Mouse (Mus musculus) T-cell, adult 2 months (primary cell): Measurements from ENCODE around the gene Knl1.
A peak's percentile ranks its signal among the peaks of the same experiment; 100 is the strongest.

ENCODE experiments used
- DNase-seq: peaks from one replicate; pipeline ENCODE4 v3.0.0; 2022; ENCODE audit warnings: low spot score

Gene Knl1

DNA sequence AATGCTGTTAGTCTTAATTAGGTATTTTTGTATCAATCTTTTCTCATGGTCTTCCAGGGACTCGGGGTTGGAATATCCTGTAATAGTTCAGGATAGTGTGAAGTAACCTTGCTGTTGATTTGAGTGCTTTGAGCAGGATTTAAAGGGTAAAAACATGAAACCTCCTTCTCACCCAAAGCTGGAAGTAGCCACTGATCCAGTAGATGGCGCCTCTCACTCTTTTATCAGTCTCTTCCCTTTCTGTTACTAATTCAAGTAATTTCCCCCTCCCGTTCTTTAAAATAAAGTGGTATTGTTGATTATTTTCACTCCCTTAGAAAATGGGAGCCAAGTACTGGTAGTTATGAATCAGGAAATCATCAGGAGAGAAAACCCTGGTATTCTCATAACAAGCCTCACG lies 6.0 kb upstream of the Knl1 start:
- peak; percentile 32 for DNase-seq

DNA sequence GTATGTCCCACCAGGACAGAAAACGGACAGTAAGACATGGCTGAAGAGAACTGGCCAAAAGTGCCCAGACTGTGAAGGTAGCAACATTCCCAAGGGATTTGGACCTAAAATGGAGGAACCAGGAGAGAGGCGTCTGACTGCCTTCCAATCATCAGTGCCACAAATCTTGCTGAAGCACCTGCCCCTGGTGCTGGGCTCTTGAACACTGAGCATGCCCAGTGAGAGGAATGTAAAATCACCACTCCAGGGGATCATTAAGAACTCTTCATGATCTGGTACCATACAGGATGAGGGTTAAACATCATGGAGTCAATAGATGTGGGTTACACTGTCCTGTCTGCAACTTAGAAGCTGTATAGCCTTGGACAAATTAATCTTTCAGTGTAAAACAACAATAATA lies 1.8 kb upstream of the Knl1 start:
- DNase-seq = no peak

DNA sequence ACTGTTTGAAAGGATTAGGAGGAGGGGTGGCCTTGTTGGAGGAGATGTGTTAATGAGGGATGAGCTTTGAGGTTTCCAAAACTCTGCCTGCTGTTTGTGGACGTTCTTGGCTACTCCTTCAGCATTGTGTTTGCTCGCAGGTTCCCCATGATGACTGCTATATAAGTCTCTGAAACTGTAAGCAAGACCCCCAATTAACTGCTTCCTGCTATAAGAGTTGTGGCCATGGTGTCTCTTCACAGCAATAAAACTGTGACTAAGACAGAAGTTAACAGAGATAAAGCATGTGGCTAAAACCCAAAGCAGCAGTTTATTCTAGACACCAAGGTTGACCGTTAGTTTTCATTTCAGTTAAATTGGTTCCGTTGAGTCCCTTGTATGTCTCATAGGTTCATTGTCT lies 930 bp downstream of the Knl1 start:
- no peak for DNase-seq

DNA sequence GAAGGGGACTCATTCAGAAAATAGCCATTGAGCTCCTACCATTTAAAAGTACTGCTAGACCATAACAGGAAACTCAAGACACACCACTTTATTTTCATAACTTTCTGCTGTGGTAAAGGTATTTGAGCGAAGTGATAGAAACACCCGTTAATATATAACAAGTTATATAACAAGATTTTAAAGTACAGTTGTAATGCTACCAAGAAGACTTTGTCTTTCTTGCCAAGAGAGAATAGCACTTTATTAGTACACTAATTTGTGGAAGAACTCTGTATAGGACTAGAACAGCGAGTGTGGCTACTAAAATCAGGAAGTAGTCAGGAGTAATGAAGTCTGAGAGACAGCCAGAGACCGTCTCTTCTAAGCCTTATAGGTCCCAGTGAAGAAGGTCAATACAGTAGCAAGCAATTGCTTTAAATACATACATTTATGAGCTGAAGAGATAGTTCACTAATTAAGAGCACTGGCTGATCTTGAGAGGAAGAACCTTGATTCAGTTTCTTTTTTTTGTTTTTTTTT lies 3.3 kb downstream of the Knl1 start:
- DNase-seq = no peak

DNA sequence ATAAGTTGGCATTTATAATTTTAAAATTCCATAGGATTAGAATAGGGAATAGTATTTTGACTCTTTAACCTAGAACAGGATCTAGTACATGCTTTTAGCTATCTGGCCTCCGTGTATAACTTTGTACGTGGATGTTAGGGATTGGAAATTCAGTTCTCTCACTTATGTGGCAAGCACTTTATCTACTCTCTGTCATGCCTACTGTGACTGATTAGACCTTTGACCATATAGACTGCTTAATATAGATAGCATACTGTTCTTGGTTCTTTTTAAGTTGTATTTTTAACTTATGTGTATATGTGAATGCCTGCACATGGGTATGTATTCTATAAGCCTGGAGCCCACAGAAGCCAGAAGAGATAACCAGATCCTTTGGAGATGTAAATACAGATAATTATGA lies 13.2 kb downstream of the Knl1 start:
- no peak for DNase-seq

DNA sequence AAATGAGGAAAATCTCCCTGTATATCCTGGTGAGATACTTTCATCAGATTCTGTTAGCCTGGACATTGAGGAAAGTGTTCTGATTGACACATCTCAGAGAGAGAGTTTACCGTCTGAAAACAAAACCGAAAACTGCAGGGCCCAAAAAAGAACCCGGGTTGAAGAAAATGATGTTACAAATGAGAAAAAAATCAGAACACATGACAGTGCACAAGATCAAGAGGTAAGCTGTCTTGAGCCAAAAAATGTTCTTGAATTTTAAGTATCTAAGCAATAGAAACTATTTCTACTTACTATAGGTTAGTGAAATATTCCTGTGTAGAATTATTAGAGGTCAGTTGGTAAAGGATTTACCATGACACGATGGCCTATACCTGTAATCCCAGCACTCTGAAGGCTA lies 25.5 kb downstream of the Knl1 start:
- no peak for DNase-seq

DNA sequence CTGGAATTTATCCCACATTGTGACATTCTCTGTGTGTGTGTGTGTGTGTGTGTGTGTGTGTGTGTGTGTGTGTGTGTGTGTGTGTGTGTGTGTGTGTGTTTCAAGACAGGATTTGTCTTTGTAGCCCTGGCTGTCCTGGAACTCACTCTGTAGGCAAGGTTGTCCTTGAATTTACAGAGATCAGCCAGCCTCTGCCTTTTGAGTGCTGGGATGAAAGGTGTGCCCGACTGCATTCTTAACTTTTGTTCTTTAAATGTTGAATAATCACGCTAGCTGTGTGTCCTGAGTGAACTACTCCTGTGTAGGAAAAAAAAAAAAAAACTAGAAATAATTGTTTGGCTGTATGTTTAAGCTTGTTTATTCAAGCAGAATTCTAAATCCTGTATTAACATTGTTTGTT lies 39.2 kb downstream of the Knl1 start:
- no peak for DNase-seq

DNA sequence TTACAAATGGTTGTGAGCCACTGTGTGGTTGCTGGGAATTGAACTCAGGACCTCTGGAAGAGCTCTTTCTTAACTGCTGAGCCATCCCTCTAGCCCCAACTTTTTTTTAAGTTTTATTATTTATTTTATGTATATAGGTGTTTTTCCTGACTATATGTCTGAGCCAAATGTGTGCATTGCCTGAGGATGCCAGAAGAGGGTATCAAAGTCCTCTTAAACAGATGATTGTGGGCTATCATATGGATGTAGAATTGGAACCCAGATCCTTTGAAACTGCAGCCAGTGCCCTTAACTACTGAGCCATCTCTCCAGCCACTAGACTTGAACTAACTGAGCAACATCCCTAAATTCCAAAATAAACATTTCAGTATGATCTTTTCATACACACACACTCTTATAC lies 54.6 kb downstream of the Knl1 start:
- no peak for DNase-seq

DNA sequence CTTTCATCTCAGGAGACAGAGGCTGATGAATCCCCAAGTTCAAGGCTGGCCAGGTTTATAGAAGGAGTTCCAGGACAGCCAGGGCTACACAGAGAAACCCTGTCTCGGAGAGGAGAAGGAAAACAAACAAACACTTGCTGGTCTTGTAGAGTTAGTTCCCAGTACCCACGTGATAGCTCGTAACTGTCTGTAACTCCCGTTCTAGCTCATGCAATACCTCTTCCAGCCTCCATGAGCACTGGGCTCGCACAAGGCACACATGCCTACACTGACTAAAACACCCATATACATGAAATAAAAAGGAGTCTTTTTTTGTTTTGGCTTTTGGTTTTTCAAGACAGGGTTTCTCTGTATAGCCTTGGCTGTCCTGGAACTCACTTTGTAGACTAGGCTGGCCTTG lies 59.7 kb downstream of the Knl1 start:
- no peak for DNase-seq

DNA sequence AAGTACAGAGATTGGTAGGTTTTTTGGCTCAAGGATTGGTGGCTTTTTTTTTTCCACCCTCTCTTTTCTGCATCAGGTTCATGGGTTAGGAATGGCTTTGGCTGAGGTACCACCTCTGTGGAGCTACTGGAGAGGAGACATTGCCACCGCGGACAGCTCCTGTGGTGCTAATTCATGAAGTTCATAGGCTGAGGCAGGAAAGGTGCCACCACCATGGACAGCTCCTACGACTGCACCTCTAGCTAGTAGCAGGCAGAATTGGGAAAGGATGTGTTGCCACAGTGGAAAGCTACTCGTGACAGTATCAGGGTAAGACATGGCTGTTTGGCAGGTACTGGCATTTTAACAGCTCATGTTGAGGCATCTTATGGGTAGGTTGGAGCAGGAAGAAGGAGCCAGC lies 61.6 kb downstream of the Knl1 start:
- DNase-seq = no peak

DNA sequence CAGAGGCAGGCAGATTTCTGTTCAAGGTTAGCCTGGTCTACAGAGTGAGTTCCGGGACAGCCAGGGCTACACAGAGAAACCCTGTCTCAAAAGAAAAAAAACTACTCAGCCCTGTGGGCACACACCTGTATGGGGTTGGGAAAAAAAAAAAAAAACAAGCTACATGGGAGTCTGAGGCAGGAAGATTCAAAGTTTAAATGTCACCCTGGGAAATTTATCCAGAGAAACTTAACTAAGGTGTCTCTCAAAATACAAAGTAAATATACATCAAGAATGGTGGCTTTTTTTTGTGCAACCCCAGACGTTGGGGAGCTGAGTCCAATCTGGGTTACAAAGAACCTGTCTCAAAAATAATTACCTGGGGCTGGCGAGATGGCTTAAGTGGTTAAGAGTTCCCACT lies 64.1 kb downstream of the Knl1 start:
- no peak for DNase-seq

DNA sequence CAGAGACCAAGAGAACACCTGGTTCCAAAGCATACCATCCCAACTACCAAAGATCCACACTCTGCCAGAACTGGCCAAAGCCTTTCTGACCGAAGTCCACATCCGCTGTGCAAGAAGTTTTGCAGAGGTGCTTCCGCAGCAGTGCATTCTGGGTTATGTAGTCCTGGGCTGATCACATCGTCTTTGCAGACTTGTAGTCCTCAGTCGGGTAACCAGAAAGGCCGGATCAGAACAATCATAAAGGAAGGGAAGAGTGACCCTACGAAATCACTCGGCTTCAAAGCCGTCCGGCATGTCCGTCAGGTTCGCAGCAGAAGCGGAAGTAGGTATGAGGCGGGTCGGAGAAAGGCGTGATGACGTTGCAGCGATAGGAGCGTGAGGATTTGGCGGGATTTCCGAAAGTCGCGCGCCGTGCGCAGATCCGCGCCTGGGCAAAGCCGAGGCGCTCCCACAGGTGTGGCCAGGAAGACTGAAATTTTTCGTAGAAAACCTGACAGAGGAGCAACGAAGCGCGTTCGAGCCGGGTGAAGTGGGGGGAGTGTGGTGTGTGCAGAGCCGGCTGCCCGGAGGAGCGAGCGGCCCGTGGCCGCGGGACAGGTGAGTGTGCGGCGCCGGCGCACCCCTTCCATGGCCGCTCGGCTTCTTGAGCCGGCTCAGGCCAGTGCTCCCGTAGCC lies 65.7 kb downstream of the Knl1 start, which contains the start of gene Rad51:
Gene Rad51, plus strand, starts transcription at position 356 of the 675 bp plus-strand sequence.
- DNase-seq = peak; percentile 80

DNA sequence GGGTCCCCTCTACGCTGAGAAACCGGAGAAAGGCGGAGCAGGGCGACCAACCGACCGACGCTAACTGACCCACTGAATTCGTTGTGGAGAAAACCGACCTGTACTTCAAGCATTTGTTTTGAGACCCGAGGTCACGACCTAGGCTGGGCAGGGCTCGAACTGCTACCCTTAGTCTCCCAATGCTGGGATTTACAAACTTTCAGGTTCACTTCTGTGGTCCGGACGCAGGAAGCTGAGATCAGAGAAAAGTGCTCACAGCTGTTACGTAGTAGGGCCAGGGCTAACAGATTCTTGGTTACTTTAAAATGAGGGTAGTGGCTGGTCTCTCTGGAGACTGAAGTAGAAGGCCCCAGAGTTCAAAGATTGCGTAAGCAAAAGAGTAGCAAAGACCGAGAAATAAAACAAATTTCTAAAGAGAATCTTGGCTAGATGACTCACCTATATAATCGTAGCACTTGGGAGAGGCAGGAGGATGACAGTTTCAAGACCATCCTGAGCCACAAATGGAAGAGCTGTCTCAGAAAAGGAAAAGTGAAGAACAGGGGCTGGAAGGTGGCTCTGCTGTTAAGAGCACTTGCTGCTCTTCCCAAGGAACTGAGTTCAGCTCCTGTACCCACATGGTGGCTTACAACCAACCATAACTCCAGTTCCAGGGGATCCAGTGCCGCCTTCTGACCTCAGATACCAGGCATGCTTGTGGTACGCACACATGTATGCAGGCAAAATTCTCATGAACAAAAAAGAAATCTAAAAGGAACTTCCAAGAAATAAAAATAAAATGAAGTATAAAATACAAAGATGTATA lies 66.4 kb downstream of the Knl1 start:
- DNase-seq = peak; percentile 51

DNA sequence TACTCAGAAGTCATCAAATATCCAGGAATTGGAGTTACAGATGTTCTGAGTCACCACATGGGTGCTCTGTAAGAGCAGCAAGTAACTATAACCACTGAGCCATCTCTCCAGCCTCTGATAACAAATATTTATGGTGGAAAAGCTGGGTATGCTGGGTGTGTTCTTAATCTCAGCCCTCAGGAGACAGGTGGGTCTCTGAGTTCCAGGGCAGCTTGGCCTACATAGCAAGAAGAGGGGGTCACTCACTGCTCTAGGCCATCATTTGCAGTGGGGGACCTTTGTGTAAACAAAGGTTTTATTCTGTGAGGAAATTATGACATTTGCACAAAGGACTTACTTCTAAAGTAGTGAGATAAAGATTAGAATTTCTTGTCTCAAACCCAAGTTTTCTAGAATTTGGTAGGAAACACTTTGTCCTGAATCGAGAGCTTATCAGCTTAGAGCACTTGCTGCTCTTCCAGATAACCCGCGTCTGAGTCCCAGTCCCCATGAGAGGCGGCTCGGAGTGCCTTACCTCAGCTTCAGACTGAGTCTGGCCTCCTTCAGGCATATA lies 89.5 kb downstream of the Knl1 start:
- no peak for DNase-seq

DNA sequence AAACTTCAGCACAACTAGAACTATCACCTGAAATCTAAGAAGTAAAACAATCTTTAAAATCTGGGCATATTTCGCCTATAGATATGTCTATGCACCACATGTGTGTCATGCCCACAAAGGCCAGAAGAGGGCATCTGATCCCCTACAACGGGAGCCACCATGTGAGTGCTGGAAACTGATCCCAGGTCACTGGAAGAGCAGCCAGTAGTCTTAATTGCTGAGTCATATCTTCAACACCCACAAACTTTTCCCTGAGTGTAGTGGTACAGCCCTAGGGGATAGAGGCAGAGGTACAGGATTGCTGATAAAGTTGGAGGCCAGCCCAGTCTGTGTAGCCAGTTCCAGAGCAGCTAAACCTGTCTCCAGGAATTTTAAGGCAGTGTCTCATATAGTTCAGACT lies 98.3 kb downstream of the Knl1 start:
- DNase-seq = no peak

DNA sequence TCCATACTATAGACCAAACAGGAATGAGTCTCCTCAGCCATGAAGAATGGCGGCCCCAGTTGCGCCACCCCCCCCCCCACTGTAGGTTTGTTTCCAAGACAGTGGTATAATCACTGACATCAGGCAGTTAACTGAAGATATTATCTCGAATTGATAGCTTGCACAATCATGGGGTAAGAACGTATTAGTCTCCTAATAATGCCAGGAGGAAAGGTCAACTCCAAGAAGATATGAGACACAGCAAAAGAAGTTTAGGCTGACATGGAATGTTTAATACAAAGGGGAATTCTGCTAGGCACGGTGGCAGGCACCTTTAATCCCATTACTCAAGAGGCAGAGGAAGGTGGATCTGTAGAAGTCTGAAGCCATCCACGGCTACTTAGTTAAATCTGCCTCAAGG lies 99.5 kb downstream of the Knl1 start:
- no peak for DNase-seq

DNA sequence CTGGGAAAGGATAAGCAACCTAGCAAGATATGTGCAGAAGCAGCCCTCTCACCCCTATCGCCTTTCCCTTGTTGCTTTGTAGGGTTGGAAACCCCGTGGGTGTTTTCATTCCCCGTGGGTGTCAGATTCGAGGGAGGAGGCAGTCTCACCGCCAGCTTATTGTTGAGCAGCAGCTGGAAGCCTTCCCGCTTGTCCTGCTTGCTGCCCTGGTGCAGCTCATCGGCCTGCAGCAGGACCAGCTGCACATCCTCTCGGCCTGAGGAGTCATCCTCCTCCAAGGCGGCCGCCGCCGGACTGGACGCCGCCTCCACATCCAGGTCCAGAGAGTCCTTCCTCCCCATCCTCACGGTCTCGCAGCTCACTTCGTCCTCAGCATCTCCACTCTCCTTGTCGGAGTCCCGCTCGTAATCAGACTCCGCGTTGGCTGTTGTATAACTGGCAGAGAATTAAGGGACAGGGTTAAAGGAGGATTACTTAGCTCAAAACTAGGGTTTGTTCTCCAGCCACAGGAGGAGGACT lies 100.3 kb downstream of the Knl1 start:
- no peak for DNase-seq

DNA sequence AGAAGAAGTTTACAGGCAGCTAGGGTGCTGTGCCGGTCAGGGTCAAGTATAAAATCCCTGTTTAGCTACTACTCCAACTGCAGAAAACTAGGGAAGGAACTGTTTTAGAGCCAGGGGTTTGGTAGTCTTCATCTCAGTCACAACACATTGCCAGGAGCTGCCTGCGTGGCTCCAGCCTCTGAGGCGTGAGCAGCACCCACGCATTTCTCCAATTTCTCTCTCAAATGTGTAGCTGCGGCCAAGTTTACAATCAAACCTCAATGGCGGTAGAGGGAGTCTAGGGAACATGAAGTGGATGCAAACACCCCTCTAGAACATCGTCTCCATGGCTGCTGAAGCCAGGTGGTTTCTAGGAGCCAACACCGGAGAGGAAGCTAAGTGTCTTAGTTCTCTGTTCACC lies 100.9 kb downstream of the Knl1 start:
- no peak for DNase-seq

DNA sequence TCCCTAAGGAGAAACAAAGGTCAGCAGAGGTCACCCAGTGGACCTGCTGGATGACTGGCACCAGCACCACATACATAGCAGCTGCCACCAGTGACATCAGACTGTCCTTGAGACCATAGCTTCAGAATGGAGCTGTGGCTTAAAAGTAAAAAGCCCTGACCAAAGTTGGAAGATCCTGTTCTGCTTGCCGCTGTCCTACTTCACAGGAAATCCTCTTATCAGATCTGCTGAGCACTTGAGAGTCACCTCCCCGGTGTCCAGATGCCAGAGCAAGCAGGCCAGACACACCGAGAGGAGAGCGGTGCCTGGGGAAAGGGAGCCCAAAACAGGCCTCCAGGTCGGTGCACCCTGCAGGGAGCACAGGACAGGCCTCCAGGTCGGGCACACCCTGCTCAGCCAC lies 105.3 kb downstream of the Knl1 start:
- DNase-seq = no peak

DNA sequence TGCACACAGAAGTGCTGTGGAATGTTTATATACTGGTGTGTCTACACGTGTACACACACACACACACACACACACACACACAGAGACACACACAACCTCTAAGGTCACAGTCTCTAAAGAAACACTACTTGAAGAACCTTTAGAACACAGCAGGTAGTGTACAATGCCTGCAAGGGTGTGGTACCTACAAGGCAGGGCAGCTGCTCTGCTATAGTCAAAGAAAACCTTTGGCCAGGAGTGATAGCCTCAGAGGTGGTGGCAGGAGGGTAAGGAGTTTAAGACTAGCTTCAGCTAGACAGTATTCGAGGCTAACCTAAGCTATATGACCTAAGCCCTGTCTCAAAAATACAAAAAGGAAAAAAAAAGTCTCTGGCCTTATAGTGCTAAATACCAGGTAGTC lies 107.8 kb downstream of the Knl1 start:
- DNase-seq = no peak
